Mouse (Mus musculus) forebrain, embryonic 12.5 days (tissue): ENCODE results near the gene G430095P16Rik. TPM values are rescaled to one million over a fixed set of nuclear protein-coding genes. Genes with fewer than 3 reads are reported as not detected.

Source experiments
- ATAC-seq: fragments of 200-750 bp; cut with Nextera tagmentation; 2 replicates; pipeline ENCODE4 v1.8.0; 2017; ENCODE audit warnings: moderate TSS enrichment; ENCODE audit not compliant: low FRiP score
- H3K27ac ChIP-seq: fragments of 300-500 bp; sonication (generic); 2 replicates; pipeline ENCODE4 v1.5.1; 2016; ENCODE audit warnings: mild to moderate bottlenecking
- H3K27me3 ChIP-seq: fragments of 300-500 bp; sonication (generic); 2 replicates; pipeline ENCODE4 v1.6.1; 2016; ENCODE audit warnings: mild to moderate bottlenecking
- H3K36me3 ChIP-seq: fragments of 300-500 bp; sonication (generic); replicated peaks from 2 replicates; pipeline ENCODE4 v1.6.1; 2016; ENCODE audit warnings: mild to moderate bottlenecking
- H3K4me1 ChIP-seq: fragments of 300-500 bp; sonication (generic); 2 replicates; pipeline ENCODE4 v1.6.1; 2016
- H3K4me2 ChIP-seq: fragments of 300-500 bp; sonication (generic); 2 replicates; pipeline ENCODE4 v1.6.1; 2016; ENCODE audit warnings: mild to moderate bottlenecking, moderate library complexity
- H3K4me3 ChIP-seq: fragments of 300-500 bp; sonication (generic); replicated peaks from 2 replicates; pipeline ENCODE4 v1.5.1; 2016; ENCODE audit warnings: mild to moderate bottlenecking
- H3K9ac ChIP-seq: fragments of 300-500 bp; sonication (generic); 2 replicates; pipeline ENCODE4 v1.6.1; 2016; ENCODE audit warnings: mild to moderate bottlenecking
- H3K9me3 ChIP-seq: fragments of 300-500 bp; sonication (generic); 2 replicates; pipeline ENCODE4 v1.6.1; 2016
- WGBS: fragments of 180-500 bp; shearing (Covaris S2); methylation state at CpG from one replicate; pipeline ENCODE4 v1.1.7; 2016; 5-methylcytosine and 5-hydroxymethylcytosine counted together
- polyA plus RNA-seq: library from polyadenylated mRNA; unstranded; fragments of >200 nt; fragmentation: Nextera tagmentation; extraction: Ambion mirVana; gene quantifications from 2 replicates; pipeline ENCODE4 v1.2.1, GENCODE M21; 2016

The G430095P16Rik gene
- polyA plus RNA-seq, 1 experiment from 2014 or later = 3.5 TPM

DNA sequence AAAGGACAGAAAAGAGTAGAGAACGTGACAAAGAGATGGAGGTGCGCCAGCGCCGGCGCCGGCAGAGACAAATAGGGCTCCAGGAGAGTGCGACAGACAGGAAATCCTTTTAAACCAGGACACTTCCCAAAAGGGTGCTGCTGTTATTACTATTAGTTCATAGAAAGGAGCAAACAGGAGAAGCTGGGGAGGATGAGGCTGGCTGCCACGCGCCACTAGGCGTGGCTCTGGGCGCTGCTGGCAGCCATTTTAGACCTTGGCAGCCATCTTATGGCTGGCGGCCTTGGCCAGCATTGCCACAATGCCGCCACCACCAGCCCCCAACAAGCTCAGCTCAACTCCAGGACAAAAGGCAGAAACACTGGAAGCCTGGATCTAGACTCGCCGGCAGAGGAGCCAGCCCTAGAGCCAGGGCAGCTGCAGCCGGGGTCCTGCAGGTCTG, 7.1 kb downstream of the G430095P16Rik start:
- Histone ChIP-seq H3K27ac (peak overlapping the region; percentile 84), H3K27me3 (peaks cover 23% of the 10 kb centered on the region)
- WGBS = 88% methylated on average over 16 of the region's 16 CpGs

GRCm38 (mm10) chr8:84730541-84731370, 7.9 kb downstream of the G430095P16Rik start:
- Histone ChIP-seq H3K27me3 (peaks cover 28% of the 10 kb centered on the region), H3K9ac (peak overlapping the region; percentile 25), H3K36me3 (peaks cover 22% of the 10 kb centered on the region), H3K4me2 (peak overlapping the region; percentile 15; the same call in 1 of the 2 replicates), H3K4me1 (peaks cover 74% of the 10 kb centered on the region), H3K9me3 (no peaks in the 10 kb centered on the region), H3K27ac (peak overlapping the region; percentile 84), H3K4me3 (no peak overlapping the region; the same call in 1 of the 2 replicates)
- peak; percentile 47 for ATAC-seq
- WGBS = 30% methylated on average over 9 of the region's 9 CpGs

More for the DNA sequence above, 7.1 kb downstream of the G430095P16Rik start:
- Histone ChIP-seq H3K9me3 (no peaks in the 10 kb centered on the region), H3K4me1 (peaks cover 77% of the 10 kb centered on the region), H3K4me2 (no peak overlapping the region), H3K9ac (no peak overlapping the region; the same call in 1 of the 2 replicates), H3K36me3 (peaks cover 28% of the 10 kb centered on the region), H3K4me3 (no peak overlapping the region)
- ATAC-seq = no peak

- H3K4me1 ChIP-seq = peaks cover 74% of the 10 kb centered on the region
- no peaks in the 10 kb centered on the region for H3K9me3 ChIP-seq
- peak overlapping the region; percentile 25 for H3K9ac ChIP-seq
- 73% methylated on average over 11 of the region's 11 CpGs for WGBS
- H3K4me2 ChIP-seq = no peak overlapping the region; the same call in 1 of the 2 replicates
- H3K27ac ChIP-seq = peak overlapping the region; percentile 84
- H3K27me3 ChIP-seq = peaks cover 35% of the 10 kb centered on the region
- H3K36me3 ChIP-seq = peaks cover 18% of the 10 kb centered on the region; the same call in 1 of the 2 replicates
- ATAC-seq = no peak
- H3K4me3 ChIP-seq = no peak overlapping the region; the same call in 1 of the 2 replicates
Observed at GRCm38 (mm10) chr8:84731371-84732177, 8.8 kb downstream of the G430095P16Rik start.

GRCm38 (mm10) chr8:84732545-84732944, 9.7 kb downstream of the G430095P16Rik start:
- no peak for ATAC-seq
- peaks cover 43% of the 10 kb centered on the region for H3K27me3 ChIP-seq
- peaks cover 74% of the 10 kb centered on the region for H3K4me1 ChIP-seq
- no peaks in the 10 kb centered on the region for H3K9me3 ChIP-seq
- no peak overlapping the region for H3K4me2 ChIP-seq
- WGBS = 81% methylated on average over 5 of the region's 5 CpGs
- H3K27ac ChIP-seq = peak overlapping the region; percentile 84; the same call in 1 of the 2 replicates
- 0 out of 2 replicates have a peak, but pooled peaks cover 8% of the 10 kb centered on the region for H3K36me3 ChIP-seq
- 0 out of 2 replicates have a peak overlapping the region, but pooled peaks have one; percentile 9 for H3K9ac ChIP-seq
- no peak overlapping the region for H3K4me3 ChIP-seq

GRCm38 (mm10) chr8:84732996-84733395, 10.2 kb downstream of the G430095P16Rik start:
- ATAC-seq = no peak
- peaks cover 74% of the 10 kb centered on the region for H3K4me1 ChIP-seq

GRCm38 (mm10) chr8:84733959-84734358, 11.2 kb downstream of the G430095P16Rik start:
- Histone ChIP-seq H3K9me3 (no peaks in the 10 kb centered on the region), H3K9ac (no peak overlapping the region), H3K36me3 (0 out of 2 replicates have a peak, but pooled peaks cover 5% of the 10 kb centered on the region), H3K4me2 (no peak overlapping the region), H3K4me1 (peaks cover 74% of the 10 kb centered on the region), H3K27ac (no peak overlapping the region), H3K27me3 (peaks cover 57% of the 10 kb centered on the region), H3K4me3 (no peak overlapping the region)
- 92% methylated on average over 6 of the region's 6 CpGs for WGBS
- ATAC-seq = no peak

More at GRCm38 (mm10) chr8:84732996-84733395, 10.2 kb downstream of the G430095P16Rik start:
- no peak overlapping the region for H3K27ac ChIP-seq
- peaks cover 48% of the 10 kb centered on the region for H3K27me3 ChIP-seq
- WGBS = 49% methylated on average over 6 of the region's 6 CpGs
- H3K9ac ChIP-seq = 0 out of 2 replicates have a peak overlapping the region, but pooled peaks have one; percentile 9
- H3K4me3 ChIP-seq = no peak overlapping the region
- no peaks in the 10 kb centered on the region for H3K9me3 ChIP-seq
- H3K4me2 ChIP-seq = no peak overlapping the region
- H3K36me3 ChIP-seq = 0 out of 2 replicates have a peak, but pooled peaks cover 5% of the 10 kb centered on the region

DNA sequence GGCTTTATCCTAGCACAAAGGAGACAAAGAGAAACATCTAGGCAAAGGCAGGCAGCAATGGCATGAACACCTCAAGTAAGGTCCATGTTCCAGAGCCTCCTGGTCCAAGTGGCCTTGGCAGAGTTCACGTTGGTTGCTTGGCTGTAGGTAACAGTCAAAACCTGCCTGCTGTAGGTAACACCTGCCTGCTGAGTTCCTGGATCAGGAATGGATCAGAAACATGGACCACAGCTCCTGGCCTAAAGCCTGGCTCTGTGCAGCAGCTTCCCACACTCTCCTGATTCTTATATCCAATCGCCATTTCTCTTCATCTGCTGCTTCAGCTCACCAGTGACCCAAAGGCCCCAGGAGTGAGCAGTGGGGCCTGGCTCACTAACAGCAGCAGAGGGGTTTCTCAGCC, 11.9 kb downstream of the G430095P16Rik start:
- Histone ChIP-seq H3K36me3 (0 out of 2 replicates have a peak, but pooled peaks cover 1% of the 10 kb centered on the region), H3K27ac (no peak overlapping the region), H3K27me3 (peaks cover 65% of the 10 kb centered on the region), H3K4me1 (peaks cover 75% of the 10 kb centered on the region), H3K4me2 (no peak overlapping the region), H3K4me3 (no peak overlapping the region), H3K9ac (no peak overlapping the region), H3K9me3 (no peaks in the 10 kb centered on the region)
- 90% methylated on average over 2 of the region's 2 CpGs for WGBS
- no peak for ATAC-seq

DNA sequence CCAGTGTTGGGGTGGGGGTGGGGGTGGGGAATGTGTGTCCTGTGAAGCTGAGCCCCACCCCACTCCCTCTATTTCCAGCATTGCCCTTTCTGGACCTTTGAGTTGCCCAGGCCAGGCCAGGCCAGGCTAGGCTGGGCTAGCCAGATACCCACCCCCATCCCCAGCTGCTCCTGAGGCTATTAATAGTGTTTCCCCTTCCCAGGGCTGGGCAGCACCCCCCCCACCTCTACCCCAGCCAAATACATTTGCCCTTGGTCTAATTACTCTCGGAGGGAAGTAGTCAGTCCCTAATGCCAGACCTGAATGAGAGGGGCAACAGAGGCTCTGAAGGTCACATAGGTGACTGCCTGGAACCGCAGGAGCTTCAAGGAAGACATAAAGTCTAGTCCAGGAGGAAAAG, 12.8 kb downstream of the G430095P16Rik start:
- Histone ChIP-seq H3K9ac (no peak overlapping the region; the same call in 1 of the 2 replicates), H3K4me1 (peaks cover 76% of the 10 kb centered on the region)

GRCm38 (mm10) chr8:84736521-84736920, 13.7 kb downstream of the G430095P16Rik start:
- Histone ChIP-seq H3K27me3 (peaks cover 80% of the 10 kb centered on the region), H3K9me3 (no peaks in the 10 kb centered on the region), H3K27ac (no peak overlapping the region), H3K9ac (no peak overlapping the region), H3K4me3 (no peak overlapping the region), H3K4me2 (no peak overlapping the region), H3K36me3 (no peaks in the 10 kb centered on the region), H3K4me1 (peaks cover 76% of the 10 kb centered on the region)
- ATAC-seq = no peak
- 83% methylated on average over 4 of the region's 4 CpGs for WGBS

More for the DNA sequence above, 12.8 kb downstream of the G430095P16Rik start:
- Histone ChIP-seq H3K4me2 (no peak overlapping the region), H3K9me3 (no peaks in the 10 kb centered on the region), H3K36me3 (no peaks in the 10 kb centered on the region), H3K27me3 (peaks cover 71% of the 10 kb centered on the region), H3K27ac (0 out of 2 replicates have a peak overlapping the region, but pooled peaks have one; percentile 31), H3K4me3 (no peak overlapping the region)
- 62% methylated on average over 2 of the region's 2 CpGs for WGBS
- ATAC-seq = no peak

- Histone ChIP-seq H3K4me1 (peaks cover 76% of the 10 kb centered on the region), H3K36me3 (no peaks in the 10 kb centered on the region), H3K27me3 (peaks cover 88% of the 10 kb centered on the region), H3K9ac (peak overlapping the region; percentile 36; the same call in 1 of the 2 replicates), H3K4me2 (peak overlapping the region; percentile 40), H3K4me3 (no peak overlapping the region), H3K9me3 (no peaks in the 10 kb centered on the region), H3K27ac (0 out of 2 replicates have a peak overlapping the region, but pooled peaks have one; percentile 65)
- WGBS = 1% methylated on average over 16 of the region's 16 CpGs
- ATAC-seq = peak; percentile 54; the same call in 1 of the 2 replicates
Observed at GRCm38 (mm10) chr8:84737608-84738007, 14.8 kb downstream of the G430095P16Rik start.

GRCm38 (mm10) chr8:84738266-84738665, 15.5 kb downstream of the G430095P16Rik start:
- H3K36me3 ChIP-seq = no peaks in the 10 kb centered on the region
- H3K9ac ChIP-seq = peak overlapping the region; percentile 36; the same call in 1 of the 2 replicates
- no peak overlapping the region for H3K4me2 ChIP-seq
- WGBS = 7% methylated on average over 10 of the region's 10 CpGs
- H3K27ac ChIP-seq = peak overlapping the region; percentile 65; the same call in 1 of the 2 replicates
- peaks cover 76% of the 10 kb centered on the region for H3K4me1 ChIP-seq
- no peaks in the 10 kb centered on the region for H3K9me3 ChIP-seq
- peak; percentile 13; the same call in 1 of the 2 replicates for ATAC-seq
- H3K4me3 ChIP-seq = peak overlapping the region; percentile 4; the same call in 1 of the 2 replicates
- peaks cover 93% of the 10 kb centered on the region for H3K27me3 ChIP-seq
